8 mouse cellular contexts compared by ENCODE assay signal in the genomic region with DNA sequence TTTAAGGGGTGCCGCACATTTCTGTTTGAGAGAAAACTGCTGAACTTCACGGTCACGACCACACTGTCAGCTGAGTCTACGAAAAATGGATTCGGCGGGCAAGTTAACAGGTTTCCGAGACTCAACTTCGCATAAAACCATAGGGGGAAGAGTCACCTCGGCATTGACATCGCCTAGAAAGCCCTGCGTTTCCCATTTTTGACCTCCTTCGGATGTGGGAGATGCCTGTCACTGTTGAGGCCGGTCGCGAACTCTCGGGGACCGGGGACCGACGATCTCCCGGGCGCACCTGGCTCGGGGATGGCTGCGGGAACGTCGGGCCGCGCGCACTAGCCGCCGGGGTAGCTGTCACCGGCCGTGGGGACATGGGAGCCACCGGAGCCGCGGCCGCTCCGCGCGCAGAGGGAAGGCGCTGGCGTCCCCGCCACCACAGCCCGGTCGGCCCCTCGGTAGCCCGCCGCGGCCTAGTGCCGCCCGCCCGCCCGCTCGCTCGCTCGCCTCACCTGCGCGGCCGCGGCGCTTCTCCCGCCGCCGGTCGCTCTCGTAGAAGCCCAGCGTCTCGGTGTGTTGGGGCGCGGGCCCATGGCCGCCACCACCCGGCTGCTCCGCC. TPM values are rescaled to one million over a fixed set of nuclear protein-coding genes. Genes with fewer than 3 reads are reported as not detected.
DNase-seq lines count a peak whose midpoint lies in the region; ATAC-seq and TF ChIP-seq lines count a peak whose summit lies in the region.

No protein-coding gene starts in this region.

- peak; percentile 82 for ATAC-seq in kidney, embryonic 15.5 days (replicated peaks; ENCODE audit: low FRiP score)

- peak overlapping the region; percentile 76 for H3K4me2 ChIP-seq in kidney, embryonic 15.5 days

- TF ChIP-seq POLR2A in spleen, adult 2 months (IDR thresholded peaks at IDR 0.05; ENCODE audit: low read depth, low read length) = no peak

- H3K27me3 ChIP-seq in kidney, embryonic 15.5 days = no peaks in the 10 kb centered on the region
- H3K27me3 ChIP-seq in spleen, adult 2 months (ENCODE audit: control insufficient read depth, insufficient read depth, low read length) = no peaks in the 10 kb centered on the region

- H3K4me1 ChIP-seq in brown adipose tissue, adult 24 weeks (ENCODE audit: control insufficient read depth, insufficient read depth, insufficient read length, low read length) = peaks cover 12% of the 10 kb centered on the region; the same call in 1 of the 2 replicates
- H3K4me1 ChIP-seq in kidney, embryonic 15.5 days = peaks cover 38% of the 10 kb centered on the region
- peaks cover 13% of the 10 kb centered on the region for H3K4me1 ChIP-seq in spleen, adult 2 months (ENCODE audit: control insufficient read depth, insufficient read depth, insufficient read length)

- peak overlapping the region; percentile 76 for H3K4me3 ChIP-seq in brown adipose tissue, adult 24 weeks (ENCODE audit: insufficient read depth, low read depth, low read length)
- peak overlapping the region; percentile 97 for H3K4me3 ChIP-seq in kidney, embryonic 15.5 days (replicated peaks)
- peak overlapping the region; percentile 57 for H3K4me3 ChIP-seq in spleen, adult 2 months (ENCODE audit: extremely low read depth, insufficient read depth, insufficient read length)

- WGBS in kidney, embryonic 15.5 days = under 1% methylated on average over 53 of the region's 72 CpGs
- under 1% methylated on average over 67 of the region's 72 CpGs for WGBS in spleen, adult 2 months

- peak overlapping the region; percentile 95 for H3K9ac ChIP-seq in kidney, embryonic 15.5 days

- peak overlapping the region; percentile 74 for H3K27ac ChIP-seq in brown adipose tissue, adult 24 weeks (replicated peaks; ENCODE audit: low read depth, low read length)
- peak overlapping the region; percentile 92 for H3K27ac ChIP-seq in kidney, embryonic 15.5 days
- peak overlapping the region; percentile 80 for H3K27ac ChIP-seq in spleen, adult 2 months (ENCODE audit: insufficient read depth, low read length)

- DNase-seq in adrenal gland, adult 18-20 months (ENCODE audit: low spot score in 2 of 2) = peak; percentile 43 to 45
- DNase-seq in adrenal gland, adult 2 months = no peak
- DNase-seq in 3134 (ENCODE audit: extremely low read depth, insufficient read length, low spot score) = peak; percentile 42
- DNase-seq in gastrocnemius, postnatal 25 days = peak; percentile 41
- DNase-seq in lung, postnatal 14 days = peak; percentile 35
- DNase-seq in spleen, adult 2 months (ENCODE audit: low read depth in 1 of 2, low spot score in 2 of 2) = peak in 1 of 2 experiments; percentile 30

- H3K36me3 ChIP-seq in kidney, embryonic 15.5 days = no peaks in the 10 kb centered on the region
- no peaks in the 10 kb centered on the region for H3K36me3 ChIP-seq in spleen, adult 2 months (ENCODE audit: control insufficient read depth, insufficient read depth, low read length)

- no peak for TF ChIP-seq CTCF in spleen, adult 2 months (IDR thresholded peaks at IDR 0.05; ENCODE audit: extremely low read depth, insufficient read depth, insufficient read length, insufficient replicate concordance)

- H3K9me3 ChIP-seq in kidney, embryonic 15.5 days (replicated peaks) = no peaks in the 10 kb centered on the region

RNA-seq across cellular contexts. Expression of gene Tapt1, which starts 0.4 kb away (rescaled TPM):
- 10 to 100 TPM; 52.9 to 56.8 TPM for total RNA-seq in adrenal gland, adult 18-20 months (2021)
- total RNA-seq in adrenal gland, adult 2 months (2021) = 10 to 100 TPM; 46.3 to 64.1 TPM
- 16.9 and 22.6 TPM in 2 replicates for polyA plus RNA-seq in adrenal gland, adult 2 months (2012; rRNA removed)
- polyA plus RNA-seq in brown adipose tissue, adult 24 weeks (2012; ENCODE audit: insufficient read depth, insufficient read length, missing spikeins) = 14.7 and 25.2 TPM in 2 replicates
- 10 to 100 TPM; 29.9 to 33.9 TPM for total RNA-seq in gastrocnemius, postnatal 25 days (2021)
- 28.5 and 30.0 TPM in 2 replicates for polyA plus RNA-seq in kidney, embryonic 15.5 days (2015; fragmentation: Nextera tagmentation; extraction: Ambion mirVana)
- polyA plus RNA-seq in spleen, adult 2 months (2012; rRNA removed) = 22.2 and 27.4 TPM in 2 replicates
